Mouse (Mus musculus) MEL (cell line): ENCODE results near the gene Cep170b.

Experiments
- CTCF ChIP-seq, 3 experiments: IDR thresholded peaks in 2 of 3; conservative IDR thresholded peaks in 1 of 3; 2 replicates each; pipeline ENCODE4 v1.5.1; 2011 to 2012; ENCODE audit warnings: low read length in 3 of 3, low read depth in 2 of 3, mild to moderate bottlenecking in 2 of 3, improper control_type of control experiment in 1 of 3, inconsistent platforms in 1 of 3, mixed read lengths in 1 of 3, moderate library complexity in 1 of 3; ENCODE audit not compliant: control insufficient read depth in 1 of 3, insufficient read depth in 1 of 3, poor library complexity in 1 of 3, severe bottlenecking in 1 of 3
- E2F4 ChIP-seq: IDR thresholded peaks from 2 replicates; pipeline ENCODE4 v1.6.1; 2011; ENCODE audit warnings: low read depth, low read length, improper control_type of control experiment, borderline replicate concordance
- ELF1 ChIP-seq: IDR thresholded peaks from 2 replicates; pipeline ENCODE4 v1.6.1; 2014; ENCODE audit warnings: low read depth, mild to moderate bottlenecking, inconsistent platforms, low read length, improper control_type of control experiment, moderate library complexity
- EP300 ChIP-seq, 2 experiments: IDR thresholded peaks; 2 replicates each; pipeline ENCODE4 v1.6.1; 2011; ENCODE audit warnings: improper control_type of control experiment in 2 of 2, low read length in 2 of 2, low read depth in 1 of 2, mild to moderate bottlenecking in 1 of 2
- MXI1 ChIP-seq: IDR thresholded peaks from 2 replicates; pipeline ENCODE4 v1.6.1; 2011; ENCODE audit warnings: mild to moderate bottlenecking, low read depth, low read length, improper control_type of control experiment
- MYC ChIP-seq: IDR thresholded peaks from 2 replicates; pipeline ENCODE4 v1.6.1; 2011; ENCODE audit warnings: low read depth, mild to moderate bottlenecking, low read length, improper control_type of control experiment, moderate library complexity
- POLR2A ChIP-seq, 2 experiments: IDR thresholded peaks; 2 replicates each; pipeline ENCODE4 v1.6.1; 2011 to 2012; ENCODE audit warnings: low read length in 2 of 2, mild to moderate bottlenecking in 2 of 2, control low read depth in 1 of 2, improper control_type of control experiment in 1 of 2, low read depth in 1 of 2, moderate library complexity in 1 of 2; ENCODE audit not compliant: control insufficient read depth in 1 of 2, insufficient read depth in 1 of 2, poor library complexity in 1 of 2
- POLR2AphosphoS2 ChIP-seq: IDR thresholded peaks from 2 replicates; pipeline ENCODE4 v1.6.1; 2011; ENCODE audit warnings: low read length, improper control_type of control experiment
- POLR2AphosphoS5 ChIP-seq: IDR thresholded peaks from 2 replicates; pipeline ENCODE4 v1.6.1; 2012; ENCODE audit warnings: low read depth, borderline replicate concordance, mild to moderate bottlenecking, inconsistent platforms, low read length, moderate library complexity, mixed read lengths
- RAD21 ChIP-seq: IDR thresholded peaks from 2 replicates; pipeline ENCODE4 v1.6.1; 2011; ENCODE audit warnings: mild to moderate bottlenecking, low read depth, low read length, improper control_type of control experiment
- TAL1 ChIP-seq: IDR thresholded peaks from 2 replicates; pipeline ENCODE4 v1.6.1; 2012; ENCODE audit warnings: mild to moderate bottlenecking, inconsistent platforms, low read length, moderate library complexity, mixed read lengths
- UBTF ChIP-seq: IDR thresholded peaks from 2 replicates; pipeline ENCODE4 v1.6.1; 2012; ENCODE audit warnings: low read depth, mild to moderate bottlenecking, inconsistent platforms, low read length, improper control_type of control experiment, moderate library complexity, borderline replicate concordance; ENCODE audit not compliant: insufficient read depth

DNA sequence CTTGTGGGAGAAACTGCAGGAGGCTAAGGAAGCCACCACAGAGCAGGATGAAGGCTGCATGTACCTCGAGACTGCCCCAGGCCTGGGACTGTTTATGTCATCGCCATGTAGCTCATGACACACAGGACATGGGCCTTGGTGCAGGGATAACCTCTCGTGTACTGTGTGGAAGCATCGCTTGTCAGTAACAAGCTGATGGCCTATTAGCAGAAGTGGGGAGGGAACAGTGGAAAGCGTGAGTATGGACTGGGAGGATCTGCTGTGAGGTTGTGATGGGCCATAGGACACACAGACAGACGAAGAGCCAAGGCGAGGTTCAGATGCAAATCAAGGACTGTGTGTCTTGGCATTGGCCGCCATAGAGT, 27.3 kb downstream of the Cep170b start:
- TF ChIP-seq MYC (no peak), POLR2A (IDR thresholded peaks at IDR 0.05; ENCODE audit: control insufficient read depth in 1 of 2, insufficient read depth in 1 of 2, low read depth in 1 of 2, low read length in 2 of 2, poor library complexity in 1 of 2) (no peak; a peak in 1 of 4 replicates), POLR2AphosphoS5 (no peak; the same call in 1 of the 2 replicates), TAL1 (no peak), POLR2AphosphoS2 (no peak), RAD21 (no peak), CTCF (IDR thresholded peaks at IDR 0.05 in 2 of 3, conservative IDR thresholded peaks at IDR 0.05 in 1 of 3; ENCODE audit: control insufficient read depth in 1 of 3, insufficient read depth in 1 of 3, low read depth in 2 of 3, low read length in 3 of 3, poor library complexity in 1 of 3, severe bottlenecking in 1 of 3) (no peak), E2F4 (no peak), UBTF (no peak), MXI1 (no peak), ELF1 (no peak), EP300 (IDR thresholded peaks at IDR 0.05; ENCODE audit: low read depth in 1 of 2, low read length in 2 of 2) (no peak)
